Mouse (Mus musculus) CD4-positive naive resting alpha-beta T cell, adult 76 days (primary cell): Measurements from ENCODE around the gene Ndufaf1. TPM values are rescaled to one million over a fixed set of nuclear protein-coding genes. Genes with fewer than 3 reads are reported as not detected.

Experiments used
- total RNA-seq: library from RNA; stranded (reverse); gene quantifications from one replicate; pipeline ENCODE4 v1.2.4, GENCODE M21; 2023

The Ndufaf1 gene
- total RNA-seq: 9.4 TPM

GRCm38 (mm10) chr2:119662220-119663182 is at the start of gene Ndufaf1:
Gene Ndufaf1 (minus strand): TSS chr2:119662827.

DNA sequence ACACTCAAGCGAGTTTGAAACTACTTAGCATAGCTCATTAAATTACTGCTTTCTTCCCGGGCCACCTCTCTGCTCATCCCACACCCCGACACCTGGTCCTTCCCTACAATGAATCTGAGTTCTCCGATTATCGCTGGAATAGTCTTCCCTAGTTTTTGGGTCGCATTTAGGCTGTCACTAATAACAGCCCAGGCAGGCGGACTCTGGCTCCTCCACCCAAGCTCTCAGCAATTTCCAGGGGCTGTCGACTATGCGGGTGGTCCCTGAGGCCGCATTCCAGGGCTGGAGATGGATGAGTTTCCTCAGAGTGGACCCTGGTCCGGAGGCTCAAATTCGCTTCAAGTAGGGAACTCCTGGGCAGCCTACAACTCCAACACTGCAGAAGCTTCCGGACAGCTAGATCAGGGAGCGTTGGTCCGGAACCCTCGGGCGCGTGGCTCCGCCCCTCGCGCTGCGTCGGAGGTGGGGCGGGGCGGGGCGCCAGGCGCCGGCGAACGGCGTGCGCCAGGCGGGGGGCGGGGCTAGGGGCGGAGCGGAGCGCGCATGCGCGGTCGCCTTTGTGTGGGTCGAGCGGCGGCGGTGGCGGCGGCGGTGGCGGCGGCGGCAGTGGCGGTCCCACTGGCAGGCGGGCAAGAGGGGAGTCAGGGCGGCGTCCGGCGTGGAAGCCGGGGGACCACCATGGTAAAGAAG is 12.0 kb upstream of the Ndufaf1 start, which contains the start of gene Rtf1:
Gene Rtf1, plus strand, starts transcription at position 544 of the 690 bp plus-strand sequence.

DNA sequence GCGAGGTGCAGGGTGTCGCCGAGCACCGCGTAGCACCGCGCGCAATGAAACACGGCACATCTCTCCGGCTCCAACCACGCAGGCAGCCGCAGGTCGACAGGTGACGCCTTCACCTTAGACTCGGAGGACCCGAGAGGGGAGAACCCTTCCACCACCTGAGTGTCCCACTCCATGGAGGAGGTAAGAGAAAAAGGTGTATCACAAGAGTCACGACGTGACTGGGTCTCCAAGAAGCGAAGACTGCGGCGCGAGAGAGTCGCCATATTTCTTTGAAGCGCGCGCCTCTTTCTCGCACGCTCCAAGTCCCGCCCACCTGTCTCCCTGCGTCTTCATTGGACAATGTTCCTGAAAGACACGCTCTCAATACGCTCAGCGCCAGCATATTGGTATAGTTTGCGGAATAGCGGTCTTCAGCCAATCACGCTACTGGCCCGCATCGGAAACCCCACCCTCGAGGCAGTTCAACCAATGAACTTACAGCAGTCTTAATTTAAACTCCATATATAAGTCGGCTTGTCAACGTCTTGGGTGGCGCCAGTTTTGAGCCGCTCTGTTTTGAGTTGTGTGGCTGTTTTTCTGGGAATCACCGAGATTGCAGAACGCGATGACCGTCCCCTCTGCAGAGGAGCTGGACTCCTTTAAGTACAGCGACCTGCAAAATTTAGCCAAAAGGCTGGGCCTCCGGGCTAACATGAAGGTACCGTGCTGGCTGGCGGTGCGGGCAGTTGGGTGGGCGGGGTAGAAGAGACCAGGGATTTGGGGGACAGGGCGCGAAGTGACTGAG is 44.2 kb downstream of the Ndufaf1 start, which contains the start of the genes Nusap1 and Oip5:
Gene Nusap1, plus strand, starts transcription at position 100 of the 784 bp plus-strand sequence.
Gene Oip5, minus strand, starts transcription at position 271 of the 784 bp plus-strand sequence.

Other genes with a start within 250 kb of the Ndufaf1 start
- 50.6 TPM for gene Ino80, start 185.1 kb downstream of the Ndufaf1 start, total RNA-seq
- 0.09 TPM for gene Exd1, start 115.2 kb downstream of the Ndufaf1 start, total RNA-seq
- gene Chp1, start 115.1 kb downstream of the Ndufaf1 start, total RNA-seq: 80.5 TPM
- 1.6 TPM for gene Nusap1, start 44.5 kb downstream of the Ndufaf1 start, total RNA-seq
- 0.88 TPM for gene Oip5, start 44.4 kb downstream of the Ndufaf1 start, total RNA-seq
- 72.6 TPM for gene Rtf1, start 12.2 kb upstream of the Ndufaf1 start, total RNA-seq
- 0.62 TPM for gene Itpka, start 79.5 kb upstream of the Ndufaf1 start, total RNA-seq
- 1.9 TPM for gene Ltk, start 97.6 kb upstream of the Ndufaf1 start, total RNA-seq
- gene Rpap1, start 124.7 kb upstream of the Ndufaf1 start, total RNA-seq: 31.6 TPM
- 7.0 TPM for gene Tyro3, start 134.9 kb upstream of the Ndufaf1 start, total RNA-seq
- 87.9 TPM for gene Mga, start 234.4 kb upstream of the Ndufaf1 start, total RNA-seq